Mouse (Mus musculus) retina, postnatal 7 days (tissue): ENCODE results near the gene Lrrc1.

ENCODE experiments used
- DNase-seq: peaks from one replicate; pipeline ENCODE4 v3.0.0-alpha.2; 2012; ENCODE audit warnings: low read depth, low spot score

Lrrc1 gene

DNA sequence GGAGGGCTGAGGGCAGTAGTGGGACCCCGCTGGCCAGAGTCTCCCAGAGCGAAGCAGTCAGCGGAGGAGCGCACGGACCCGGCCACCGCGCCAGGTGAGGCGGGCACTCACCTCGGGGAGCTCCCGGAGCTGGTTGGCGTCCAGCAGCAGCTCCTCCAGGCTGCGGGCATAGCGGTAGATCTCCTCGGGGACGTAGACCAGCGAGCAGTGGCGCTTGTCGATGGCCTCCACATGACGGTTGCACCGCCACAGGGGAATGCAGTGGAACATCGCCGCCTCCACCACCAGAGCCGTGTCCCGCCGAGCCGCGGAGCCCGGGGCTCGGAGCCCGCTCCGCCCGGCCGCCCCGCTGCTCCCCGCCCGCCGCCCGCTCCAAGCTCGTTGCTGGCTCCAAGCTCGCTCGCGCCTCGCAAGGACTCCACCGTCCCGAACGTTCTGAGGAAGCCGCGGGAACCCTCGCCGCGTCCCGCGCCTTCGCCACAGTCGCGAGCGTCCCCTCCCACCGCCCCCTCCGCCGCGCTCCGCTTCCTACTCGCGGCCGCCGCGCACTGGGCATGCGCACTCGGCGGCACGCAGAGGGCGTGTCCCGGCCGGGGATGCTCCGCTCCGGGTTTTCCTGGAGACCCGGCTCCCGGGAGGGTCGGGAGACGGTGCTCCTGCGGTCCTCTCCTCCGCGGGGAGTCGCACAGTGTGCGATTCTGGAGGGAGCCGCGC is at the start of gene Lrrc1:
Gene Lrrc1 (minus strand): TSS at position 517 of the 714 bp plus-strand sequence.
- peak; percentile 86 for DNase-seq

DNA sequence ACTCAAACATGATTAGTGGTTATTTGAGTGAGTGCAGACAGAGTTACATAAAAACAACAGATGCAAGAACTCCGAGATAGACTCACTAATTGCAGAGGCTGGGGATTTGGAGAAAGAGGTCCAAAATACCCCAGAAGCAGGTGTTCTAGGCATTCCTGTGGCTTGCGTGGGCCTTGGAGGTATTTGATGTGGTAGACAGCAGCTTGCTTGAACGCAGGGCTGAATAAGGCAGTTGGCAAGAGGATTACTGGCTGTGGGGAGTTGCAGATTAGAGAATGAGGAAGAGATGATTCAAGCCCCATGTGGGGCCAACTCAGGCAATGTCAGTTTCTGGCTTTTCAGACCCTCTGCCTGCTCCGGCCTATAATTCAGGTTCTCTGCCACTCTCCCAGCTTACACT is 47.8 kb upstream of the Lrrc1 start:
- no peak for DNase-seq

DNA sequence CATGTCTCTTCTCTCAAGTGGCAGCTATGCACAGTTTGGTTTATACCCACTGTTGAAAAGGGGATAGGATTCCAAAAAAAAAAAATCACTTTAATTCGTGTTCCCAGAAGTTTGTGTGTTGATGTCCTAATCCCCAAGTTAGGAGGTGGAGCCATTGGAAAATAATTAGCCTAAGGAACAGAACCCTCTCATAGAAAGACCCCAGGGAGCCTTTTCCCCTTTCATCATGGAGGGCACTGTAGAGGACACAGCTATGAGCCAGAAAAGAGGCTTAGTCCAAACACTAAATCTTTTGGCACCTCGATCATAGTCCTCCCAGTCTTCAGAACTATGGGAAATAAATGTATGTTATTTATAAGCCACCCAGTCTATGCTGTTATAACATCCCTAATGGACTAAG is 44.8 kb upstream of the Lrrc1 start:
- no peak for DNase-seq

DNA sequence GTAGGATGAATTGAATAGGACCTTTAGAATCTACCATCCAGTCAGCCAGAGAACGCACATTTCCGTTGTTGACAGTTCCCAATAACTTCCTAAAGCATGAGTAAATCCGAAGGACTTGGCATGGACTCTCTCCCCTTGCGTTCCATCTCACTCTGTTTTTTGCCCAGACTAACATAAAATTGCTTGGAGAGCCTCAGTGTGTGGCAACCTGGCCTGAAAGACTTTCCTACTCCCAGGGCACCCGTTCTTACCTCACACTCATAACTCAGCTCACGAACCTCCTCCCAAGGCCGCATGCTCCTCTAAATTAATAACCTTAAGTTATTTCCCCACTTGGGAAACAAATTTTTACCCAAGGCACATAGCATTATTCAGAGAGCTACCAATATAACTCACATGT is 42.9 kb upstream of the Lrrc1 start:
- no peak for DNase-seq

DNA sequence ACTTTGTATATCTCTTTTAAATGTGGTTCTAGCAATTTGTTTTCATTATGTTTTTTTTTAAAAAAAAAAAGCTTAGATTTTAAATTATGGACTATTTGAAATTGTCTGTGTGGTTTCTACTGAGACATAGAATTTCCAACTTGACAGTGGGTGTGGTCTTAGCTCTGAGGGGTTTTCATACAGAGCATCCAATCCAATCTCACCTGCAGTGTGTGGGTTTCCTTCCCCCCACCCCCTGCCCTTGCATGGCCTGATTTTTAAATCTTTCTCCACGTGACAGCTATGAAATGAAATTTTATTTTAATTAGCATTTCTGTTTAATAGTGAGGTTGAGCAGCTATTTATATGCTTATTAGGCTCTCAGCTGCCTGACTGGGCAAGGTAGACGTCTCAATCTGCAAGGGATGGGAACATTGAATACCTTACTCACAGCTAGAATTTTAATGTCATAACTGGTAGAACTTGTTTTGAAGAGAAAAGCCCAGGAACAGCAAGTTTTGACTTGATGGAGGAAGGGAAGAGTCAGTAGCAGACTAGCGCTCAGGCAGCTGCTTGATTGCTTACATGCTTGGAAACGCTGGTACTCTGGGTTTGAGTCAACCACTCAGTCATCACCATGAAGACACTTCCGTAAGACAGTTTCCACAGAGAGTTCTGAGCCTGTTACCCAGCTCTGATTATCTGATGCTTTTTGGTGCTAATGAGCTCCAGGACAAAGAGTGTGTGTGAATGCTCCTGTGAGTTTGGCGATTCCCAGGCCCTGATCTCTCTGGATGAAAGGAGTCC is 42.3 kb upstream of the Lrrc1 start:
- no peak for DNase-seq

DNA sequence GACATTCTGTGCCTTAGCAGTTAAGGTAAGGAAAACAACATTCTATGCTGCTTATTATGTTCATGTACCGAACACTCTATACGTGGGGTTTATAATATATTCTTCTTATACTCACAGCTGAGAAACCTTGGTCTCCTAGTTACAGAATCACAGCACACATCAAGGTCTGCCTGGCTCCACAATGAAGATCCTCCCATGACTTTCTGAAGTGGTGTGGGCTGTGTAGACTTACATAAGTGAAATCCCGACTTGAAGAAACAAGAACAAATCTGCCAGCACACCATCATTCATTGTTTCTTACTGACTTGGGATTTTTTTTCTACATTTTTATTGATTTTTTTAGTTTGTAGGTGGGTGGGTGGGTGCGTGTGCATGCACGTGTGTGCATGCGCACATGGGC is 40.1 kb upstream of the Lrrc1 start:
- DNase-seq, result no peak

DNA sequence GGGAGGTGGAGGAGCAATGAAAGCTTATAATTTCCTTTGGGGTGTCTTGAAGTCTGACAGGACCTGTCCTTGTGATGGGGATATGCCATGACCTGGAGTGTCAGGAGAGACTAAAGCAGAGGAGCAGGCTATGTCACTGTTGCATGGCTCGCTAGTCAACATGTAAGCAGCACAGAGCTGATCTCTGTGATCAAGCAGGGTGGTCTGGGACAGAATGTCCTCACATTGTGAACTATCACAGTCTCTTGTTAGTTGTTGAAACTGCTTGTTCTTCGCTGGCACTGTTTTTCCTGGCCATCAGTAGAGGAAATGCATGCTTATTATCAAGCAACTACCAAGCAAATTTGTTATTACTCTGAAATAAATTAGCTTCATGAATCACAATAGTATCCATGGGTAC is 38.6 kb upstream of the Lrrc1 start:
- no peak for DNase-seq

DNA sequence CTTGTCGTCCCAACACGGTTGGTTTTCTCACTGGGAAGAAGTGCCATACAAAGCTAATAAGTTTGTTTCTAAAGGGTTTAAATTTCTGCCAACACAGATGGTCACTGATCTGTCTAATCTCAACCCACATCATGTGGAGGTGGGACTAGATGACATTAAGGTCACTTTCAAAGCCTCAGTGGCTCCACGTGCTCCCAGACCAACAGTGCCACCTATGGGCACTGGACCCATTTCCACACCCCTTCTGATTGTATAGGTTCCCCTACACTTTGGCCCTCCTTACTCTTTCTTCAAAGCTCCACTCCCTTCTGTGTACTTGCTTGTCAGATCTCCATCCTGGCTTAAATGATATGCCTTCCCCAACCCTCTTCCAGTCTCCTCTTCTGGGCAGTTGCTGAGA is 35.2 kb upstream of the Lrrc1 start:
- no peak for DNase-seq

DNA sequence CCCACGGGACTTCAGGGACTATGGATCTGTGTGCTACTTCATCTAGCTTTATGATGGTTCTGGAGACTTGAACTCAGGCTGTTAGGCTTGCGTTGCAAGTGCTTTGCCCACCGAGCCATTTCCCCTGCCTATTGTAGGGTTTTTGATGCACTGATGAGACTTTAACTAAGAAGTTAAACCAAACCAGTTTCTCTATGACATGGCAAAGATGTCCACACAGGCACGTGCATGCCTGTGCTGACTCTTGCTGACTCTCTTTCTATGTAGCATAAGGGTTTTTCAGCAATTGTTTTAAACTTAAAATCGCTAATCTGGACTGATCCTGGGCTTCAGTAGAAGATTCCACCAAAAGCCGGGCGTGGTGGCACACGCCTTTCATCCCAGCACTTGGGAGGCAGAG is 33.3 kb upstream of the Lrrc1 start:
- no peak for DNase-seq

DNA sequence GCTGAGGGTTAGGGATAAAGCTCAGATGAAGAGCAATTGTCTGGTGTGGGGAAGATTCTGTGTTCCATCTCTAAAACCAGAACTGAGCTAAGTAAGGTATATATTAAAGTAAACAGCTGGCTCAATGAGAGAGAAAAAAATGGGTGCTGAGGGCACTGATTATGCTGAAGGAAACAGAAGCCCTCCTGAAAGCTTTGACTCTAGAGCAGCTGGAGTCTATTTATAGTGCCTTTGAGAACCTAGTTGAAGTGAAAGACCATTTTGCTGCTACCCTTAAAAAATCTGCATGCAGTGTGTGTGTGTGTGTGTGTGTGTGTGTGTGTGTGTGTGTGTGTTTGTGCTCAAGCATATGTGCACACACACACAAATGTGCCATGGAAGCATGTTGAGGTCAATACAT is 32.7 kb upstream of the Lrrc1 start:
- DNase-seq, result no peak

DNA sequence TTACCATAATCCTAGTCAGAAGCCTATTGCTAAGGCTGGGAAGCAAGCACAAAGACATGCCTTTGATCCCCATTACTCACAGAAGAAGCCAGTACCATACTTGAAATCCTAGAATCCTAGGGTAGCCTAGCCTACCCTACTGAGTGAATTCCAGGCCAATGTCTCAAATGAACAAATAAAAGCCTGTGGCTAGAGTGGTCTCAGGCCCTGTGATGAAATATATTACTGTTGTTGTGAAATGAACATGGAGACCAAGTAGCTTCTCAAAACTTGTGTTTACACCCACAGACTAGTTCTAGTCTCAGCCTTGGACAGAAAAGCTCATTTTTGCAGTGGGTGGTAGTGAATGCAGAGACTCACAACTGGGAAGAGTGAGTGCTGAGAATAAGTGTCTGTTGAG is 31.6 kb upstream of the Lrrc1 start:
- no peak for DNase-seq

DNA sequence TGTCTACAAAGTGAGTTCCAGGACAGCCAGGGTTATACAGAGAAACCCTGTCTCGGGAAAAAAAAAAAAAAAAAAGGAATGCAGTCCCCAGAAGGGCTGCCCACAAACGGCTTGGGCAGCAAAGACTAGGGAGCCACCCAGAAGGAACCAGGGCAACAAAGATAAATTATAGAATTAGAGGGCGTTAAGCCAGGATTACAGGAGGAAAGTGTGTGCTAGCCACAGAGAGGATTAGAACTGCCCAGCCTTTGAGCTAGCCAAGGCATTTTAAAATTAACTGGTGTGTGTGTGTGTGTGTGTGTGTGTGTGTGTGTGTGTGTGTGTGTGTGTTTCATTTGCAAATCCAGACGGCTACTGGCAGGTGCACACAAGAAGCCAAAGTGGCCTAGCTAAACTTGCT is 30.3 kb upstream of the Lrrc1 start:
- peak; percentile 46 for DNase-seq

DNA sequence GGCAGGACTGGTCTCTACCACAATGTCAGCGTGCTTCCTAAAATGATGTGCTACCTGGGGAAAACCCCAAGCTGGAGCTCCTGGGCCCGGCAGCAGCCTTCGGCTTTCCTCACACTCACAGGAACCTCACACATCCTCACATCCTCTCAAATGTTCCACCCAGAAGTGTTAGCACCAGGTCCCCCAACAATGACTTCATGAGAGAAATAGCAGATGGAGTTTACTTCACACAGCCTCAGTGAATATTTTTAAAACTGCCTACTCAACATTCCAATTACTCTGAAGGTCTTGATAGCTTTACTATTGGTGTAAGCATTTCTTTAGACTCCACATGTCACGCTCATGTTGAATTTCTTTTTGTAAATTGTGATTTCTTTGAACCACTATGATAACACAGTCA is 27.2 kb upstream of the Lrrc1 start:
- no peak for DNase-seq

DNA sequence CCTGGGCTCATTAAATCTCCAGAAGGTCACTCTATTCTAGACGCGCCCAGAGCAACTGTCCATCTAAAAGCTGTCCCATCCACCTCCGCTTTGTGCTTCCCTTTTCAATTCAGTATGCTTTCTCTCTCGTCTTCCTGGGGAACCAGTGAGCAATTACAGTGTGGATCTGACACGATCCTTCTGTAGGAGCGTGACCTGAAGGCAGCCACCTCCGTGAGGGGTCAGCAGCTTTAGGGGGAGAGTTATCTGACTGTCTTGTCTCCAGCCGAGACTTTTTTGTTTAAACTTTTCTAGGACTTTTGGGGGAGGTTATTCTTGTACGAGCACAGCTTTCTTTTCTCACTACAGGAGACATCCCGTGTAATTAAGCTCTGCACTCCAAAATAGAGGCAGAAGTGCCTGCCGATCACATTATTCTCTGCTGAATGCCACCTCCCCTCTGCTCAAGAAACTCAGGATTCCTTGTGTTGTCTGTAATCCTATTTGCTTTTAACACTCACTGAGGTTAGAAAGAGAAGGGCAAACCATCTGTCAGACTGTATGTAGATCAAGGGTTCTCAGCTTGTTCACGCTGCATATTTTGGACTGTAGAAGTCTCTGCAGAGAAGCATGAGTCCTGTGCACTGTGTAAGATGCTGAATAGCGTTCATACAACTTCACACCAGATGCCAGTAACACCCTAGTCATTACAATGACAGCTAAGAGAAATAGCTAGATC is 24.3 kb upstream of the Lrrc1 start:
- DNase-seq, result no peak

DNA sequence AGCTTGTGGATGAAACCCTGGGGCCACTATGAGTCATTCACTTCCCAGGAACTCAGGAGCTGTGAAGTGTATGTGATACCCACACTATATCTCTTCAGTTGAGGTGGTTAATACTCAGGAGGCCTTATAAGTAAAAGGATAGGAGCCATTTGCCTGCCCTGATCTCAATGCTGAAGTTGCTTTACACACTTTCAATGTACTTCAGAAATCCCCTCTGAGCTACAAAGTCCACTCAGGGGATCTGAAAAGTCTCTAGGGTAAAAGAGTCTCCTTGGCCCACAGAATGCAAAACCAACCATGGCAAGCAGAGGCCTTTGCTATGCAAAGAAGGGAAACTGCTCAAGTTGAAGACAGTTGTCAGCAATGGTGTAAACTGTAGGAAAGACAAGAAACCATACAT is 17.2 kb upstream of the Lrrc1 start:
- DNase-seq, result no peak

DNA sequence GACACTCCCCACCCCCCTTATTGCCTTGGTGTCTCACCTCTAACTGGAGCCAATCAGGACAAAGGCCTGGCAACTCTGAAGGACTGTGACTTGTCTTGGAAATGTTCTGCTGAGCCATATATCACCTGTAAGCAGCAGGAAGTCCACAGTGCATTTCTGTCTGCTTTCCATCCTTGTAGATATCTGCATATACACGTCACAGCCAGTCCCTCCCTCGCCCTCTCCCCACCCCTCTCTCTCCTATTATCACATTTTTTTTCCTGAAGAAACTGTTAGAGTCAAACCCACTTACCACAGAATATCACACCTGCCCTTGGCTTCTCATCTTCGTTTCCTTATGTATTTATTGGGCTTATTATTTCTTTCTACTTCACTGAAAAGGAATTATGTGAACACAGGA is 13.3 kb upstream of the Lrrc1 start:
- no peak for DNase-seq

DNA sequence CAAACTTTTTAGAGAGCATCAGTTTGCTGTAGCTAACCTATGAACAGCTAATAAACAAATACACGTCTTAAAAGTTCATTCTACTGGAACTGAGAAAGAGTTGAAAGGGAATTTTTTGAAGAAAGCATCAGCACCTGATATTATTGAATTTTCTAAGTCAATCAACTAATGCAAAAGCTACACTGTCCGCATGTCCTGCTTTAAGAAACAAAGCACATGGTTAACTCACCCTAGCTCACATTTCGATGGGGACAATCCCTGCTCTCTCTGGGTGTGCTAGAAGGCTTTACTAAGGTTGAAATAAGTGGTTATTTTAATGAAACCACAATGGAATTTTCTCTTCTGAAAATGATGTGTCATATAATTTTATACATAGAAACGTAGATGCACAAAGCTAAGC is 12.5 kb upstream of the Lrrc1 start:
- DNase-seq, result no peak

DNA sequence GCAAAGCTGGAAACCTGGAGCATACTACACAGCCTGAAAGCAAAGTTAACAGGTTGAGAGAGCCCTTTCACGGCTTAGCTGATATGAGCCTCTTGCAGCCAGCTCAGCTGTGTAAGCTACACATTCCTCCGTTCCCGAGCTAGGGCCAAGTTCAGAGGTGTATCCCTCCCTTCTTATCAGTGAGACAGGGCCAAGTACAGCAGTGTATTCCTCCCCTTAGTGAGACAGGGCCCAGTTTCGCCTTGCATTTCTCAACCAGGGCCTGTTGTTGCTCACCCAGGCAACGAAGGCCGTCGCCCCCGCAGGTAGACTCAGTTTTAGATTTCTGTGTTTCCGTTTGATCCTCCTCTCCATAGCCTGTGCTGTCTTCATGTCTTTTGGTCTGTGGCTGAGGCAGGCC is 11.8 kb upstream of the Lrrc1 start:
- no peak for DNase-seq

DNA sequence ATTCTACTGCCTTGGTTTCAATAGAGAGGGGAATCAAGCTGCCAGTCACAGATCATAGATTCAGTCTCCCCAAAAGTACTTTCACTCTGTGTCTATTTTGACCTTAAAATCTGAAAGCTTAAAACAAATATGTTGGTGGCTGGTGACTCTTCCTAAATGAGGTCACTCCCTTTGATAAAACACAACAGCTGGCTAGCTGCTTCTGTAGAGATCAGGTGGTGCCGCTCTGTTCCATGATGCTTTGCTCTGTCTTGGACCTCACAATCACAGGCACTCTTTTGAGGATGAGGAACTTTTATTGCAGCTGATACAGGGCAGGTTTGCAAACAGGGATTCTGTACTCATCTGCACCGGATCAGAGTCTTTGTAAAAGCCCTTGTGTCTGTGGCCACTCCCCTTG is 8.8 kb upstream of the Lrrc1 start:
- DNase-seq, result no peak

DNA sequence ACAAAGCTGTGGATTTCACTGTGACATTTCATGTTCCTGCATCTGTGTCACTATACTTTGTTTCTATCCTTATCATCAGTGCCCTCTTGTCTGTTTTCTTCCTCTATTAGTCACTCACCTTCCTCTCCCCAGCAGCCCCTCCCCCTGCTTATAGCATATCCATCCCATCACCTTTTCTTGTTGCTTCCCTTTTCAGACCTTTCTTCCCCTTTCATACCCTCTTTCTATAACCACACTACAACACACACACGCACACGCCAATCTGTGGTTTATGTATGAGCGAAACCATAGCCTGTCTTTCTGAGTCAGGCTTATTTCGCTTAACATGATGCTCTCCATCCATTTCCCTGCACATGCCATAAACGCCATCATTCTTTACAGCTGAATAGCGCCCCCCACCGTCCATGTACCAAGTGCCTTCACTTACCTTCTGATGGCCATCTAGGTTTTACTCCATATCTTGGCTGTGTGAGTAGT is 6.4 kb upstream of the Lrrc1 start:
- DNase-seq, result no peak

DNA sequence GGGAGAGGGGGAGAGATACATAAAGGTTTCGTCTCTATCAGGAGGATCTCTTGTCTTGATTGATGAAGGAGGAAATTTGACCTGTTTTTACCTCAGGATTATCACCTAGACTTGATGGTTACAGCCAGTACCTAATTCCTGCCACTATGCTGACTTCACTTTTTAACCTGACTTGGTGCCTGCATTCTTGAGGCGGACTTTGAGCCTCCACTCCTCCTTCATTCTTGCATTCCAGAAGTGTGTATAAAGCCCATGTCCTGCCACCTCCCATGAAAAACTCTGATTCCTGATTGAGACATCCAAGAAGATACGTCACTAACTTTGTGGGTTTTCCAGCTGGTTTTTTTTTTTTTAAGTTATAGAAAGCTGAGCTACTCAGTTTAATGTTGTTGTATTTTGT is 1.3 kb upstream of the Lrrc1 start:
- no peak for DNase-seq

DNA sequence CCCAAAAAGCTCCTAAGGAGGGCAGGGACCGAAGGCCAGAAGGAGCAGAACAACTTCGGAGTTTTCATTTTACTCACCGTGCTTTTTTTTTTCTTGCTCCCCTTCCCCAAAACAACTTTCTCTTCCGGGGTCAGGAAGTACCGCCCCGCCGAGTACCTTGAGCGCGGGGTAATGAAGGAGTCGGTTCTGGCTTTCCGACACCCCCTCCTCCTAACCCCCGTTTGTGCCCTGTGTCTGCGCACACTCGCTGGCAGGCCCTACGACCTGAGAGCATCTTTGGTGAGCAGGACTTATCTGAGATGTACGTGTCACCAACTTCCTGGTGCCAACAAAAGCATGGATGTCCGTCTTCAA is 375 bp upstream of the Lrrc1 start:
- no peak for DNase-seq
